Mouse (Mus musculus) neural tube, embryonic 11.5 days (tissue): ENCODE measurements around the gene Nr3c2. TPM values are rescaled to one million over a fixed set of nuclear protein-coding genes. Genes with fewer than 3 reads are reported as not detected.

Experiments used
- ATAC-seq: fragments of 200-750 bp; cut with Nextera tagmentation; 2 replicates; pipeline ENCODE4 v1.8.0; 2017; ENCODE audit warnings: moderate number of reproducible peaks, mild to moderate bottlenecking, moderate TSS enrichment, moderate library complexity; ENCODE audit not compliant: insufficient read depth, low FRiP score, low TSS enrichment
- DNase-seq: peaks from one replicate; pipeline ENCODE4 v3.0.0-alpha.2; 2015; ENCODE audit warnings: low spot score
- H3K27ac ChIP-seq: fragments of 300-500 bp; sonication (generic); 2 replicates; pipeline ENCODE4 v1.5.1; 2014; ENCODE audit warnings: low read depth, mild to moderate bottlenecking, low read length
- H3K27me3 ChIP-seq: fragments of 300-500 bp; sonication (generic); 2 replicates; pipeline ENCODE4 v1.6.1; 2014; ENCODE audit warnings: mild to moderate bottlenecking, low read length, mixed read lengths; ENCODE audit not compliant: control insufficient read depth, insufficient read depth
- H3K36me3 ChIP-seq: fragments of 300-500 bp; sonication (generic); 2 replicates; pipeline ENCODE4 v1.6.1; 2014; ENCODE audit warnings: mild to moderate bottlenecking, low read length, moderate library complexity, mixed read lengths; ENCODE audit not compliant: control insufficient read depth, insufficient read depth
- H3K4me1 ChIP-seq: fragments of 300-500 bp; sonication (generic); 2 replicates; pipeline ENCODE4 v1.6.1; 2014; ENCODE audit warnings: low read length, mixed read lengths; ENCODE audit not compliant: control insufficient read depth, insufficient read depth
- H3K4me2 ChIP-seq: fragments of 300-500 bp; sonication (generic); 2 replicates; pipeline ENCODE4 v1.6.1; 2014; ENCODE audit warnings: low read depth, mild to moderate bottlenecking, moderate library complexity
- H3K4me3 ChIP-seq: fragments of 300-500 bp; sonication (generic); 2 replicates; pipeline ENCODE4 v1.5.1; 2014; ENCODE audit warnings: low read depth, low read length
- H3K9ac ChIP-seq: fragments of 300-500 bp; sonication (generic); 2 replicates; pipeline ENCODE4 v1.6.1; 2014; ENCODE audit warnings: mild to moderate bottlenecking, low read length
- H3K9me3 ChIP-seq: fragments of 300-500 bp; sonication (generic); 2 replicates; pipeline ENCODE4 v1.6.1; 2016; ENCODE audit warnings: low read length; ENCODE audit not compliant: control insufficient read depth
- WGBS: fragments of 180-500 bp; shearing (Covaris S2); extraction: QIAGEN DNeasy Blood & Tissue Kit; methylation state at CpG from one replicate; pipeline ENCODE4 v1.1.7; 2014; 5-methylcytosine and 5-hydroxymethylcytosine counted together
- polyA plus RNA-seq: library from polyadenylated mRNA; unstranded; fragments of >200 nt; fragmentation: Nextera tagmentation; extraction: Ambion mirVana; gene quantifications from 2 replicates; pipeline ENCODE4 v1.2.1, GENCODE M21; 2014

Nr3c2 gene
- polyA plus RNA-seq, 1 experiment from 2014 or later = 1.2 TPM

- WGBS = 94% methylated on average over 4 of the region's 4 CpGs
- no peak overlapping the region for H3K9ac ChIP-seq
- no peaks in the 10 kb centered on the region for H3K4me1 ChIP-seq
- no peak overlapping the region for H3K4me2 ChIP-seq
- no peaks in the 10 kb centered on the region for H3K27me3 ChIP-seq
- no peak overlapping the region for H3K4me3 ChIP-seq
- DNase-seq (no peak), ATAC-seq (no peak)
- no peaks in the 10 kb centered on the region for H3K9me3 ChIP-seq
- H3K27ac ChIP-seq = no peak overlapping the region
- H3K36me3 ChIP-seq = no peaks in the 10 kb centered on the region
These were observed 379.0 kb downstream of the Nr3c2 start for GRCm38 (mm10) chr8:77278246-77278645.

GRCm38 (mm10) chr8:77279977-77280376 lies 380.7 kb downstream of the Nr3c2 start:
- H3K36me3 ChIP-seq = no peaks in the 10 kb centered on the region
- no peak overlapping the region for H3K4me2 ChIP-seq
- H3K4me1 ChIP-seq = no peaks in the 10 kb centered on the region
- ATAC-seq (no peak; the same call in 1 of the 2 replicates), DNase-seq (no peak)
- no peaks in the 10 kb centered on the region for H3K27me3 ChIP-seq
- H3K9ac ChIP-seq = no peak overlapping the region
- no peak overlapping the region for H3K27ac ChIP-seq
- no peak overlapping the region for H3K4me3 ChIP-seq
- 65% methylated on average over 3 of the region's 3 CpGs for WGBS
- H3K9me3 ChIP-seq = no peaks in the 10 kb centered on the region

GRCm38 (mm10) chr8:77282605-77283236 lies 383.5 kb downstream of the Nr3c2 start:
- Histone ChIP-seq H3K36me3 (no peaks in the 10 kb centered on the region), H3K27me3 (no peaks in the 10 kb centered on the region), H3K4me1 (no peaks in the 10 kb centered on the region), H3K27ac (no peak overlapping the region), H3K9me3 (no peaks in the 10 kb centered on the region), H3K9ac (no peak overlapping the region), H3K4me3 (no peak overlapping the region), H3K4me2 (no peak overlapping the region)
- ATAC-seq (no peak), DNase-seq (no peak)
- WGBS = 90% methylated on average over 7 of the region's 7 CpGs

- H3K4me2 ChIP-seq = no peak overlapping the region
- H3K36me3 ChIP-seq = no peaks in the 10 kb centered on the region
- no peak for DNase-seq
- no peak overlapping the region for H3K4me3 ChIP-seq
- WGBS = 94% methylated on average over 3 of the region's 3 CpGs
- no peak overlapping the region for H3K9ac ChIP-seq
- no peaks in the 10 kb centered on the region for H3K4me1 ChIP-seq
- no peak for ATAC-seq
- H3K9me3 ChIP-seq = no peaks in the 10 kb centered on the region
- no peaks in the 10 kb centered on the region for H3K27me3 ChIP-seq
- H3K27ac ChIP-seq = no peak overlapping the region
These were observed 385.2 kb downstream of the Nr3c2 start for GRCm38 (mm10) chr8:77284473-77284872.

- Histone ChIP-seq H3K4me3 (no peak overlapping the region), H3K27ac (no peak overlapping the region), H3K9me3 (no peaks in the 10 kb centered on the region), H3K9ac (no peak overlapping the region), H3K4me2 (no peak overlapping the region), H3K4me1 (no peaks in the 10 kb centered on the region), H3K36me3 (no peaks in the 10 kb centered on the region), H3K27me3 (no peaks in the 10 kb centered on the region)
- 68% methylated on average over 3 of the region's 3 CpGs for WGBS
- DNase-seq (no peak), ATAC-seq (no peak)
These were observed 388.8 kb downstream of the Nr3c2 start for GRCm38 (mm10) chr8:77288065-77288464.

GRCm38 (mm10) chr8:77288492-77288891 lies 389.2 kb downstream of the Nr3c2 start:
- Histone ChIP-seq H3K4me1 (no peaks in the 10 kb centered on the region), H3K27me3 (no peaks in the 10 kb centered on the region), H3K27ac (no peak overlapping the region), H3K9me3 (no peaks in the 10 kb centered on the region), H3K4me2 (no peak overlapping the region), H3K4me3 (no peak overlapping the region), H3K36me3 (no peaks in the 10 kb centered on the region), H3K9ac (no peak overlapping the region)
- no peak for ATAC-seq
- DNase-seq = no peak
- 90% methylated on average over 12 of the region's 12 CpGs for WGBS

GRCm38 (mm10) chr8:77292120-77292519 lies 392.9 kb downstream of the Nr3c2 start:
- Histone ChIP-seq H3K4me1 (no peaks in the 10 kb centered on the region), H3K27ac (no peak overlapping the region), H3K9ac (no peak overlapping the region), H3K9me3 (no peaks in the 10 kb centered on the region), H3K4me3 (no peak overlapping the region), H3K27me3 (no peaks in the 10 kb centered on the region), H3K36me3 (no peaks in the 10 kb centered on the region), H3K4me2 (no peak overlapping the region)
- ATAC-seq = no peak
- 66% methylated on average over 4 of the region's 4 CpGs for WGBS
- DNase-seq = no peak

- Histone ChIP-seq H3K36me3 (no peaks in the 10 kb centered on the region), H3K4me1 (no peaks in the 10 kb centered on the region), H3K9me3 (no peaks in the 10 kb centered on the region), H3K4me2 (no peak overlapping the region), H3K4me3 (no peak overlapping the region), H3K9ac (no peak overlapping the region), H3K27ac (no peak overlapping the region), H3K27me3 (no peaks in the 10 kb centered on the region)
- ATAC-seq (no peak), DNase-seq (no peak)
- WGBS = 68% methylated on average over 11 of the region's 11 CpGs
These were observed 393.4 kb downstream of the Nr3c2 start for GRCm38 (mm10) chr8:77292649-77293048.

- H3K36me3 ChIP-seq = no peaks in the 10 kb centered on the region
- H3K4me2 ChIP-seq = no peak overlapping the region
- H3K9ac ChIP-seq = no peak overlapping the region
- H3K4me1 ChIP-seq = no peaks in the 10 kb centered on the region
- no peak overlapping the region for H3K27ac ChIP-seq
- no peaks in the 10 kb centered on the region for H3K27me3 ChIP-seq
- H3K4me3 ChIP-seq = no peak overlapping the region
- WGBS = 84% methylated on average over 11 of the region's 11 CpGs
- ATAC-seq (no peak), DNase-seq (no peak)
- H3K9me3 ChIP-seq = no peaks in the 10 kb centered on the region
These were observed 395.4 kb downstream of the Nr3c2 start for GRCm38 (mm10) chr8:77294599-77294998.
